Mouse (Mus musculus) heart, adult 8-10 months (tissue): ENCODE measurements around the gene Cyp4f13. TPM values are rescaled to one million over a fixed set of nuclear protein-coding genes. Genes with fewer than 3 reads are reported as not detected.

ENCODE experiments used
- DNase-seq: peaks from one replicate; pipeline ENCODE4 v3.0.0; 2022; ENCODE audit warnings: low spot score
- total RNA-seq, 4 experiments: library from RNA; stranded (reverse); gene quantifications; 2 replicates each; pipeline ENCODE4 v1.2.4; 2022

Gene Cyp4f13
- total RNA-seq, 4 experiments from 2014 or later: 7.7 to 15.3 (median 9.5) TPM

- DNase-seq: no peak
Measured at GRCm38 (mm10) chr17:32905239-32905638, 42.0 kb downstream of the Cyp4f13 start.

DNA sequence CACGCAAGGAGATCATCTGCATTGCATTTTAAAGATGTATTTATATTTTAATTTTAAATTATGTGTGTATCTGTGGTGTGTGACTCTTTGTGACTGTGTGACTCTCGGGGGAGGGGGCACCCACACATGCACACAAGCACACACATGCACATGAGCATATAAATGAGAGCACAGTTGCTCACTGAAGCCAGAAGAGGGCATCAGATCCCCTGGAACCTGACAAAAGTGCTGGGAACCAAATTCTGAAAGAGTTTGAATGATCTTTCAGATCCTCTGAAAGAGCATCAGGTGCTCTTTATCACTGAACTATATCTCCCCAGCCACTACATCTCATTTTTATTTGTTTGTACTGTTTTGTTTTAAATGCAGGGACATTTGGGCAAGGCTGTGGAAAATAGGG lies 42.8 kb downstream of the Cyp4f13 start:
- no peak for DNase-seq

DNA sequence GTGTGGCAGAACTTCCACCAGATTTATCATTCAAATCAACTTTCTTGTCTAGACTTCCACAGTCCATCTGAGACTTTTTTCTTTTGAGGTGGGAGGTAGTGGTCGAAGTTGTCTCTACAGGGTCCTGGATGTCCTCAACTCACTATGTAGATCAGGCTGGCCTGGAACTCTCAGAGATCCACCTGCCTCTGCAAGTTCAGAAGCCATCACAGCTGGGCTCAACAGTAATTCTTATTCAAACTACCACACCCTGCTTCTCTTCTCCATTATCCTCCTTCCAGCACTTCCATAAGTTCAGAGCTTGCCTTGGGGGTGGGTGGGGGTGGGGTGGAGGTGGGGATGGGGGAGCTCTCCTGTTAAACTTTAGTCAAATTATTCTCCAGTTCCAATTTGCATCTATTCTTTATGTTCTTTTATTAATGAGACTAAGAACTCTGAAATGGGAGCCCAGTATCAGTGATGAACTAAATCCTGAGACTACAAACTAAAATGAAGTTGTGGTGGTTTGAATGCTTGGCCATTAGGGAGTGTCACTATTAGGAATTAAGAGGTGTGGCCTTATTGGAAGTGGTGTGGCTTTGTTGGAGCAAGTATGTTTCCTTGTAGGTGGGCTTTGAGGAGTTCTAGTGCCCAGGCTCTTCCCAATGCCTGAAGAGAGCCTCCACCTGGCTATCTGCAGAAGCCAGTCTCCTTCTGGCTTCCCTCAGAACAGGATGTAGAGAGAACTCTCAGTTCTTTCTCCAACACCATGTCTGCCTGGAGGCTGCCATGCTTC lies 45.3 kb downstream of the Cyp4f13 start:
- DNase-seq: no peak

GRCm38 (mm10) chr17:32895421-32895820 lies 51.8 kb downstream of the Cyp4f13 start:
- DNase-seq: no peak

GRCm38 (mm10) chr17:32893901-32894300 lies 53.3 kb downstream of the Cyp4f13 start:
- DNase-seq: no peak

- peak; percentile 97 for DNase-seq
Measured at GRCm38 (mm10) chr17:32891239-32892180, 55.7 kb downstream of the Cyp4f13 start, which contains the start of gene Zfp870. Gene Zfp870, minus strand, starts transcription at chr17:32891642.

- DNase-seq: no peak
Measured at GRCm38 (mm10) chr17:32890852-32891238, 56.4 kb downstream of the Cyp4f13 start.

DNA sequence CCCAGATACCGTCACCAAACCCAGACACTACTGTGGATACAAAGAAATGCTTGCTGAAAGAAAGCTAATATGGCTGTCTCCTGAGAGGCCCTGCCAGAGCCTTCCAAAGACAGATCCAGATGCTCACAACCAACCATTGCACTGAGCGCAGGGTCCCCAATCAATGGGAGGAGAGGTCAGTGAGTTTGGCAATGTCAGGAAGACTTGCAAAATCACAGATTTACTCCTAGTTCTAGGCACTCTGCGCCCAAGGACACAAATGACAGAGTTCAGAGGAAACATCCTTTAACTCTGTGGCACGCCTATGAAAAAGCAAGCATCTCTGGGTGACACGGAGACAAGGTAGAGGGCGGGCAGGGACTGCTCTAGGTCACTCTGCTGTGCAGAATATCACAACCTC lies 57.6 kb downstream of the Cyp4f13 start:
- DNase-seq: no peak

DNA sequence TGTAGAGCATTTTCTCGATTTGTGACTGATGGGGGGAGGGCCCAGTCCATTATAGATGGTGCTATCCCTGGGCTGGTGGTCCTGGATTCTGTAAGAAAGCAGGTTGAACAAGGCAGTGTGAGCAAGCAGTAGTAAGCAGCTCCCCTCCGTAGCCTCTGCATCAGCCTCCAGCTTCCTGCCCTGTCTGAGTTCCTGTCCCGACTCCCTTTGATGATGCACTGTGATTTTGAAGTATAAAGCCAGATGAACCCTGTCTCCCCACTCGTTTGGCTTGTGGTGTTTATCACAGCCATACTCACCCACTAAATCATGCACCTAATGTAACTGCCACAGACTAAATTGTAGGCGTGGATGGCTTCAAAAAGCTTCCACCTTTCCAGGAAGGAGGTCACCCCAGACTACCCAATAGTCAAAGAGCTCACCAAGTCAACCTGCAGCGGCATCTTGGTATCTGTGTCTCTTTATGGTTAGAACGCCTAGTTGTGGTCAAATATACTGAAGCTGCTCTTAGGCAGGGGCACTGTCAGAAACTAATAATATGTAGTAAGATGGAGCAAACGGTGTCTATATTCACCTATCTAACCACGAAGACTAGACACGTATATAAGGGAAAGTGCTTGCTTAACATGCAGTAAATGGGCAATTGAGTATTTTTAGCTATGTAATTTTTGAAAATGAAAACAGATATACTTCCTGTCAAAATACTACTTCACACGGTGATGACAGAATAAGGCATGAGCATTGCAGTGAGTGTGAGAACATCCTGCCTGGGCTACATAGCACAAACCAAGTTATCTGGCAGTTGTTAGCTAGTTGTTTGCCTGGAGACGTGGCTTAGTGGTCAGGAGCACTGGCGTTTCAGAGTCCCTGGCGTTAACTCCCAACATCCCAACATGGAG lies 66.6 kb downstream of the Cyp4f13 start:
- DNase-seq: no peak

GRCm38 (mm10) chr17:32878773-32879172 lies 68.4 kb downstream of the Cyp4f13 start:
- DNase-seq: no peak

GRCm38 (mm10) chr17:32877471-32878171 lies 69.6 kb downstream of the Cyp4f13 start:
- DNase-seq: no peak

Other genes with a start within 250 kb of the Cyp4f13 start
- 10 to 100 TPM; 28.7 to 30.8 (median 29.3) TPM for gene Zfp871, start 159.1 kb downstream of the Cyp4f13 start, total RNA-seq
- under 1 TPM; 0.16 to 0.38 (median 0.25) TPM for gene Zfp811, start 137.5 kb downstream of the Cyp4f13 start, total RNA-seq
- gene Zfp799, start 117.1 kb downstream of the Cyp4f13 start, total RNA-seq: 10 to 100 TPM in 2 of 4 experiments, 1 to 10 TPM in 2; 5.9 to 12.0 (median 9.9) TPM
- gene Zfp870, start 55.8 kb downstream of the Cyp4f13 start, total RNA-seq: 1 to 10 TPM; 6.3 to 9.0 (median 7.5) TPM
- under 1 TPM in 2 of 4 experiments, not detected in 2; 0.11 to 0.72 TPM for gene Cyp4f14, start 30.1 kb downstream of the Cyp4f13 start, total RNA-seq
- gene Zfp472, start 18.4 kb upstream of the Cyp4f13 start, total RNA-seq: 1 to 10 TPM; 2.0 to 2.9 (median 2.4) TPM
- 1 to 10 TPM; 7.0 to 7.4 (median 7.1) TPM for gene Zfp952, start 45.7 kb upstream of the Cyp4f13 start, total RNA-seq
- 1 to 10 TPM; 2.0 to 5.4 (median 4.4) TPM for gene Zfp763, start 86.0 kb upstream of the Cyp4f13 start, total RNA-seq
- gene 4921501E09Rik, start 120.7 kb upstream of the Cyp4f13 start, total RNA-seq: not detected
- 1 to 10 TPM; 4.2 to 7.0 (median 4.8) TPM for gene Zfp563, start 141.9 kb upstream of the Cyp4f13 start, total RNA-seq
- under 1 TPM in 3 of 4 experiments, not detected in 1; 0.05 to 0.19 (median 0.12) TPM for gene Morc2b, start 192.3 kb upstream of the Cyp4f13 start, total RNA-seq
- gene Olfr55, start 221.0 kb upstream of the Cyp4f13 start, total RNA-seq: not detected
- not detected for gene Olfr239, start 243.9 kb upstream of the Cyp4f13 start, total RNA-seq